Mouse (Mus musculus) CH12.LX (cell line): ENCODE data around the gene Pck2. TPM values are rescaled to one million over a fixed set of nuclear protein-coding genes. Genes with fewer than 3 reads are reported as not detected.

Experiments used
- DNase-seq: peaks from one replicate; pipeline ENCODE4 v3.0.0-alpha.2; 2013; ENCODE audit errors: extremely low read depth
- H3K27ac ChIP-seq: 2 replicates; pipeline ENCODE4 v1.5.1; 2012; ENCODE audit warnings: low read depth, mild to moderate bottlenecking, control low read depth, moderate library complexity; ENCODE audit not compliant: insufficient read depth
- H3K27me3 ChIP-seq: replicated peaks from 2 replicates; pipeline ENCODE3; 2012; ENCODE audit warnings: inconsistent platforms
- H3K36me3 ChIP-seq, 2 experiments: replicated peaks in 1 of 2; 2 replicates each; pipeline versions ENCODE3 to v1.6.1; 2012; ENCODE audit warnings: inconsistent platforms in 1 of 2, low read length in 1 of 2, mild to moderate bottlenecking in 1 of 2, mixed read lengths in 1 of 2, moderate library complexity in 1 of 2; ENCODE audit not compliant: control insufficient read depth in 1 of 2, insufficient read depth in 1 of 2
- H3K4me1 ChIP-seq, 2 experiments: 2 replicates each; pipeline ENCODE4 v1.6.1; 2012; ENCODE audit warnings: inconsistent platforms in 1 of 2, moderate library complexity in 1 of 2; ENCODE audit not compliant: insufficient read depth in 2 of 2, control insufficient read depth in 1 of 2
- H3K4me2 ChIP-seq: 2 replicates; pipeline ENCODE4 v1.6.1; 2012; ENCODE audit warnings: low read depth, mild to moderate bottlenecking, control low read depth; ENCODE audit not compliant: poor library complexity, insufficient read depth, severe bottlenecking
- H3K4me3 ChIP-seq, 3 experiments: fragments of 150-350 bp in 1 of 3; sonication (generic) in 1 of 3; replicated peaks in 1 of 3; 2 replicates each; pipeline versions ENCODE3 to v1.5.1; 2011 to 2012; ENCODE audit warnings: low read depth in 2 of 3, low read length in 2 of 3, mild to moderate bottlenecking in 2 of 3, moderate library complexity in 2 of 3, control low read depth in 1 of 3, improper control_type of control experiment in 1 of 3, inconsistent platforms in 1 of 3, mixed read lengths in 1 of 3; ENCODE audit not compliant: poor library complexity in 1 of 3
- H3K79me2 ChIP-seq: replicated peaks from 2 replicates; pipeline ENCODE4 v1.6.1; 2012; ENCODE audit warnings: mild to moderate bottlenecking, moderate library complexity; ENCODE audit not compliant: control insufficient read depth, poor library complexity, insufficient read depth, severe bottlenecking; ENCODE audit errors: extremely low read depth
- H3K9ac ChIP-seq: 2 replicates; pipeline ENCODE4 v1.6.1; 2012; ENCODE audit warnings: low read depth, mild to moderate bottlenecking, control low read depth, moderate library complexity; ENCODE audit not compliant: insufficient read depth
- H3K9me3 ChIP-seq: replicated peaks from 2 replicates; pipeline ENCODE3; 2012; ENCODE audit warnings: low read length, inconsistent platforms, mixed read lengths
- BHLHE40 ChIP-seq: IDR thresholded peaks from 2 replicates; pipeline ENCODE4 v1.6.1; 2011; ENCODE audit warnings: mild to moderate bottlenecking, low read depth, low read length, improper control_type of control experiment
- CHD1 ChIP-seq: IDR thresholded peaks from 2 replicates; pipeline ENCODE4 v1.6.1; 2012; ENCODE audit warnings: low read depth, low read length, improper control_type of control experiment, inconsistent platforms
- CHD2 ChIP-seq: IDR thresholded peaks from 2 replicates; pipeline ENCODE4 v1.6.1; 2011; ENCODE audit warnings: low read length, improper control_type of control experiment
- CTCF ChIP-seq, 2 experiments: IDR thresholded peaks in 1 of 2; conservative IDR thresholded peaks in 1 of 2; 2 replicates each; pipeline ENCODE4 v1.5.1; 2011 to 2012; ENCODE audit warnings: low read depth in 2 of 2, low read length in 2 of 2, improper control_type of control experiment in 1 of 2, inconsistent platforms in 1 of 2, mild to moderate bottlenecking in 1 of 2, moderate library complexity in 1 of 2
- EP300 ChIP-seq: IDR thresholded peaks from 2 replicates; pipeline ENCODE4 v1.6.1; 2011; ENCODE audit warnings: low read length, improper control_type of control experiment
- GABPA ChIP-seq: IDR thresholded peaks from 2 replicates; pipeline ENCODE4 v1.6.1; 2012; ENCODE audit warnings: low read depth, low read length, improper control_type of control experiment, inconsistent platforms; ENCODE audit not compliant: insufficient replicate concordance
- IRF4 ChIP-seq: IDR thresholded peaks from 2 replicates; pipeline ENCODE4 v1.6.1; 2014; ENCODE audit warnings: low read depth, mild to moderate bottlenecking, inconsistent platforms, low read length, improper control_type of control experiment
- JUND ChIP-seq: conservative IDR thresholded peaks from 2 replicates; pipeline ENCODE4 v1.6.1; 2011; ENCODE audit warnings: low read depth, low read length, improper control_type of control experiment
- KAT2A ChIP-seq: IDR thresholded peaks from 2 replicates; pipeline ENCODE4 v1.6.1; 2012; ENCODE audit warnings: low read length, improper control_type of control experiment, inconsistent platforms; ENCODE audit not compliant: insufficient replicate concordance
- MXI1 ChIP-seq: IDR thresholded peaks from 2 replicates; pipeline ENCODE4 v1.6.1; 2011; ENCODE audit warnings: mild to moderate bottlenecking, low read depth, low read length, improper control_type of control experiment
- NELFE ChIP-seq: IDR thresholded peaks from 2 replicates; pipeline ENCODE4 v1.6.1; 2011; ENCODE audit warnings: low read depth, low read length, improper control_type of control experiment
- POLR2A ChIP-seq: IDR thresholded peaks from 2 replicates; pipeline ENCODE4 v1.6.1; 2011; ENCODE audit warnings: low read depth, mild to moderate bottlenecking, improper control_type of control experiment, low read length
- POLR2AphosphoS2 ChIP-seq: IDR thresholded peaks from 2 replicates; pipeline ENCODE4 v1.6.1; 2011; ENCODE audit warnings: low read depth, low read length, improper control_type of control experiment
- RAD21 ChIP-seq: IDR thresholded peaks from 2 replicates; pipeline ENCODE4 v1.6.1; 2011; ENCODE audit warnings: low read depth, mild to moderate bottlenecking, low read length, improper control_type of control experiment, moderate library complexity
- RCOR1 ChIP-seq: conservative IDR thresholded peaks from 2 replicates; pipeline ENCODE4 v1.6.1; 2012; ENCODE audit warnings: low read depth, mild to moderate bottlenecking, inconsistent platforms, low read length, improper control_type of control experiment
- SIN3A ChIP-seq: IDR thresholded peaks from 2 replicates; pipeline ENCODE4 v1.6.1; 2012; ENCODE audit warnings: low read length, improper control_type of control experiment, inconsistent platforms
- SMC3 ChIP-seq: IDR thresholded peaks from 2 replicates; pipeline ENCODE4 v1.6.1; 2011; ENCODE audit warnings: low read depth, low read length, improper control_type of control experiment
- TBP ChIP-seq: conservative IDR thresholded peaks from 2 replicates; pipeline ENCODE4 v1.6.1; 2011; ENCODE audit warnings: low read depth, low read length, improper control_type of control experiment
- UBTF ChIP-seq: IDR thresholded peaks from 2 replicates; pipeline ENCODE4 v1.6.1; 2012; ENCODE audit warnings: low read depth, mild to moderate bottlenecking, inconsistent platforms, low read length, improper control_type of control experiment, moderate library complexity
- USF2 ChIP-seq: conservative IDR thresholded peaks from 2 replicates; pipeline ENCODE4 v1.6.1; 2011; ENCODE audit warnings: low read depth, low read length, improper control_type of control experiment
- ZC3H11A ChIP-seq: IDR thresholded peaks from 2 replicates; pipeline ENCODE4 v1.6.1; 2012; ENCODE audit warnings: low read depth, mild to moderate bottlenecking, inconsistent platforms, low read length, improper control_type of control experiment
- ZKSCAN1 ChIP-seq: IDR thresholded peaks from 2 replicates; pipeline ENCODE4 v1.6.1; 2012; ENCODE audit warnings: low read depth, inconsistent platforms, low read length, improper control_type of control experiment, borderline replicate concordance
- ZMIZ1 ChIP-seq: IDR thresholded peaks from 2 replicates; pipeline ENCODE4 v1.6.1; 2012; ENCODE audit warnings: low read depth, mild to moderate bottlenecking, inconsistent platforms, low read length, improper control_type of control experiment
- ZNF384 ChIP-seq: IDR thresholded peaks from 2 replicates; pipeline ENCODE4 v1.6.1; 2012; ENCODE audit warnings: low read depth, low read length, improper control_type of control experiment, inconsistent platforms
- dilution Hi-C: fragments of 300-500 bp; cut with MboI; formaldehyde crosslinking; loops from 2 replicates; pipeline ENCODE4 v1.14.3; 2020; ENCODE audit warnings: low sequenced_read_pairs; ENCODE audit not compliant: extremely low pct_unique_long_range_greater_than_20kb, extremely low pct_ligation_motif_present
- in situ Hi-C: fragments of 300-500 bp; cut with MboI; formaldehyde crosslinking; loops from 3 replicates; pipeline ENCODE4 v1.14.3; 2019; ENCODE audit warnings: low sequenced_read_pairs, low pct_ligation_motif_present, low pct_unique_long_range_greater_than_20kb, mixed read lengths
- polyA plus RNA-seq: library from polyadenylated mRNA; unstranded; fragments of >175 nt; gene quantifications from 2 replicates; pipeline ENCODE4 v1.2.1, GENCODE M21; 2012; ENCODE audit warnings: low read depth; ENCODE audit not compliant: insufficient read length
- total RNA-seq, 2 experiments: library from RNA; depleted of rRNA; stranded (reverse); fragments of 300-350 nt in 1 of 2; fragments of >200 nt in 1 of 2; gene quantifications; 2 replicates each; pipeline ENCODE4 v1.2.3; 2012 to 2014

Pck2 gene
- total and polyA plus RNA-seq, 3 experiments, result 120 to 286 (median 144) TPM

GRCm38 (mm10) chr14:55563249-55563648 is 23.2 kb downstream of the Pck2 start:
- H3K79me2 ChIP-seq, result peaks cover 5% of the 10 kb centered on the region; the same call in 1 of the 2 replicates
- no peak overlapping the region for H3K9ac ChIP-seq
- no peak for TF ChIP-seq NELFE
- no peak for TF ChIP-seq IRF4
- TF ChIP-seq ZC3H11A, result no peak
- TF ChIP-seq TBP, result no peak
- TF ChIP-seq EP300, result no peak
- no peak for TF ChIP-seq JUND
- no peak for TF ChIP-seq RAD21
- TF ChIP-seq CHD1, result no peak
- TF ChIP-seq RCOR1, result no peak
- TF ChIP-seq UBTF, result no peak
- TF ChIP-seq POLR2AphosphoS2, result no peak
- TF ChIP-seq POLR2A, result no peak
- no peak overlapping the region for H3K4me3 ChIP-seq
- dilution Hi-C loops (no loop called here), in situ Hi-C loops (no loop called here)
- no peak for DNase-seq
- no peak overlapping the region for H3K27ac ChIP-seq
- H3K36me3 ChIP-seq, result peaks cover 41 to 64% of the 10 kb centered on the region in 2 experiments
- H3K4me2 ChIP-seq, result no peak overlapping the region
- no peaks in the 10 kb centered on the region for H3K9me3 ChIP-seq
- no peaks in the 10 kb centered on the region for H3K27me3 ChIP-seq
- H3K4me1 ChIP-seq, result peaks cover 7 to 16% of the 10 kb centered on the region in 2 experiments

- in situ Hi-C loops, result no loop called here
- Histone ChIP-seq H3K79me2 (0 out of 2 replicates have a peak, but pooled peaks cover 4% of the 10 kb centered on the region), H3K4me2 (no peak overlapping the region), H3K36me3 (peaks cover 54 to 86% of the 10 kb centered on the region in 2 experiments), H3K9ac (no peak overlapping the region)
- dilution Hi-C loops, result no loop called here
- DNase-seq, result no peak
- TF ChIP-seq CTCF (conservative IDR thresholded peaks at IDR 0.05 in 1 of 2, IDR thresholded peaks at IDR 0.05 in 1 of 2; ENCODE audit: low read depth in 2 of 2, low read length in 2 of 2) (peak in 1 of 2 experiments; percentile 54; a peak in 2 of 4 replicates), RAD21 (peak; percentile 48), CHD2 (no peak), ZKSCAN1 (no peak), GABPA (no peak), TBP (no peak), ZNF384 (no peak), BHLHE40 (no peak), SMC3 (peak; percentile 34), CHD1 (no peak), USF2 (no peak), KAT2A (no peak), MXI1 (no peak), ZMIZ1 (no peak), SIN3A (no peak)
- TF ChIP-seq, all 38 proteins: peak for 3
- H3K4me3 ChIP-seq, result no peak overlapping the region
- no peak overlapping the region for H3K27ac ChIP-seq
- H3K27me3 ChIP-seq, result no peaks in the 10 kb centered on the region
- H3K9me3 ChIP-seq, result no peaks in the 10 kb centered on the region
- peaks cover 7 to 13% of the 10 kb centered on the region in 2 experiments for H3K4me1 ChIP-seq
Observed at GRCm38 (mm10) chr14:55565748-55566147, 25.7 kb downstream of the Pck2 start.
